Mouse (Mus musculus) limb, embryonic 13.5 days (tissue): ENCODE results near the gene Nxph4. TPM values are rescaled to one million over a fixed set of nuclear protein-coding genes. Genes with fewer than 3 reads are reported as not detected.

ENCODE experiments used
- ATAC-seq: fragments of 200-750 bp; cut with Nextera tagmentation; 2 replicates; pipeline ENCODE4 v1.8.0; 2017; ENCODE audit warnings: low read depth, moderate number of reproducible peaks, moderate TSS enrichment; ENCODE audit not compliant: low FRiP score
- H3K27ac ChIP-seq: fragments of 300-500 bp; sonication (generic); 2 replicates; pipeline ENCODE4 v1.5.1; 2015; ENCODE audit warnings: inconsistent platforms, mild to moderate bottlenecking, moderate library complexity
- H3K27me3 ChIP-seq: fragments of 300-500 bp; sonication (generic); 2 replicates; pipeline ENCODE4 v1.6.1; 2015; ENCODE audit warnings: mild to moderate bottlenecking, inconsistent platforms
- H3K36me3 ChIP-seq: fragments of 300-500 bp; sonication (generic); 2 replicates; pipeline ENCODE4 v1.6.1; 2015; ENCODE audit warnings: inconsistent platforms, mild to moderate bottlenecking, moderate library complexity
- H3K4me1 ChIP-seq: fragments of 300-500 bp; sonication (generic); 2 replicates; pipeline ENCODE4 v1.6.1; 2015; ENCODE audit warnings: inconsistent platforms
- H3K4me2 ChIP-seq: fragments of 300-500 bp; sonication (generic); replicated peaks from 2 replicates; pipeline ENCODE4 v1.6.1; 2015; ENCODE audit warnings: inconsistent platforms, mild to moderate bottlenecking, moderate library complexity
- H3K4me3 ChIP-seq: fragments of 300-500 bp; sonication (generic); 2 replicates; pipeline ENCODE4 v1.5.1; 2015; ENCODE audit warnings: moderate library complexity, mild to moderate bottlenecking, inconsistent platforms
- H3K9ac ChIP-seq: fragments of 300-500 bp; sonication (generic); 2 replicates; pipeline ENCODE4 v1.6.1; 2015; ENCODE audit warnings: mild to moderate bottlenecking, inconsistent platforms
- H3K9me3 ChIP-seq: fragments of 300-500 bp; sonication (generic); 2 replicates; pipeline ENCODE4 v1.6.1; 2016; ENCODE audit warnings: inconsistent platforms
- WGBS: fragments of 180-500 bp; shearing (Covaris S2); methylation state at CpG from one replicate; pipeline ENCODE4 v1.1.7; 2015; 5-methylcytosine and 5-hydroxymethylcytosine counted together
- polyA plus RNA-seq: library from polyadenylated mRNA; unstranded; fragments of >200 nt; fragmentation: Nextera tagmentation; extraction: Ambion mirVana; gene quantifications from 2 replicates; pipeline ENCODE4 v1.2.1, GENCODE M21; 2015

The Nxph4 gene
- polyA plus RNA-seq, result 10.7 and 12.5 TPM in 2 replicates

GRCm38 (mm10) chr10:127534036-127534928 lies at the start of gene Nxph4:
Nxph4 (minus strand) TSS chr10:127534559.
- H3K9ac ChIP-seq, result peak within 1 kb of the TSS; percentile 63
- peaks cover 78% of the 10 kb centered on the region for H3K27me3 ChIP-seq
- H3K36me3 ChIP-seq, result peaks cover 10% of the 10 kb centered on the region
- peak within 1 kb of the TSS; percentile 90 for H3K4me2 ChIP-seq
- H3K4me1 ChIP-seq, result peaks cover 57% of the 10 kb centered on the region
- peak within 1 kb of the TSS; percentile 51 for H3K4me3 ChIP-seq
- no peaks in the 10 kb centered on the region for H3K9me3 ChIP-seq
- WGBS, result under 1% methylated on average over 49 of the region's 78 CpGs
- no peak for ATAC-seq
- H3K27ac ChIP-seq, result no peak within 1 kb of the TSS

GRCm38 (mm10) chr10:127583649-127584048 lies 49.3 kb upstream of the Nxph4 start:
- Histone ChIP-seq H3K9me3 (no peaks in the 10 kb centered on the region), H3K36me3 (peaks cover 95% of the 10 kb centered on the region), H3K27ac (no peak overlapping the region), H3K4me3 (no peak overlapping the region), H3K9ac (no peak overlapping the region), H3K27me3 (no peaks in the 10 kb centered on the region), H3K4me1 (no peaks in the 10 kb centered on the region), H3K4me2 (no peak overlapping the region)
- WGBS, result 91% methylated on average over 8 of the region's 8 CpGs
- ATAC-seq, result no peak

- Histone ChIP-seq H3K27me3 (no peaks in the 10 kb centered on the region), H3K9me3 (no peaks in the 10 kb centered on the region), H3K4me1 (no peaks in the 10 kb centered on the region), H3K4me2 (no peak overlapping the region), H3K36me3 (peaks cover 98% of the 10 kb centered on the region), H3K9ac (no peak overlapping the region), H3K27ac (no peak overlapping the region), H3K4me3 (no peak overlapping the region)
- ATAC-seq, result no peak
- WGBS, result 96% methylated on average over 9 of the region's 9 CpGs
Measured at GRCm38 (mm10) chr10:127581291-127581690, 46.9 kb upstream of the Nxph4 start.

- H3K9ac ChIP-seq, result no peak overlapping the region
- H3K4me2 ChIP-seq, result no peak overlapping the region
- no peaks in the 10 kb centered on the region for H3K4me1 ChIP-seq
- no peaks in the 10 kb centered on the region for H3K27me3 ChIP-seq
- no peaks in the 10 kb centered on the region for H3K9me3 ChIP-seq
- no peak overlapping the region for H3K4me3 ChIP-seq
- H3K36me3 ChIP-seq, result peaks cover 99% of the 10 kb centered on the region
- no peak overlapping the region; the same call in 1 of the 2 replicates for H3K27ac ChIP-seq
- 88% methylated on average over 15 of the region's 15 CpGs for WGBS
- no peak for ATAC-seq
Measured at GRCm38 (mm10) chr10:127577982-127578381, 43.6 kb upstream of the Nxph4 start.

GRCm38 (mm10) chr10:127577156-127577555 lies 42.8 kb upstream of the Nxph4 start:
- no peak overlapping the region for H3K9ac ChIP-seq

GRCm38 (mm10) chr10:127576381-127576961 lies 42.1 kb upstream of the Nxph4 start:
- ATAC-seq, result no peak

More at GRCm38 (mm10) chr10:127577156-127577555, 42.8 kb upstream of the Nxph4 start:
- H3K9me3 ChIP-seq, result no peaks in the 10 kb centered on the region
- no peak for ATAC-seq
- H3K4me1 ChIP-seq, result no peaks in the 10 kb centered on the region
- 83% methylated on average over 9 of the region's 9 CpGs for WGBS
- no peak overlapping the region for H3K4me2 ChIP-seq
- H3K27ac ChIP-seq, result no peak overlapping the region
- H3K4me3 ChIP-seq, result no peak overlapping the region
- peaks cover 99% of the 10 kb centered on the region for H3K36me3 ChIP-seq
- H3K27me3 ChIP-seq, result no peaks in the 10 kb centered on the region

GRCm38 (mm10) chr10:127575741-127576140 lies 41.4 kb upstream of the Nxph4 start:
- WGBS, result 91% methylated on average over 7 of the region's 7 CpGs
- no peak overlapping the region for H3K9ac ChIP-seq
- ATAC-seq, result no peak
- H3K4me1 ChIP-seq, result no peaks in the 10 kb centered on the region
- H3K27ac ChIP-seq, result no peak overlapping the region
- H3K27me3 ChIP-seq, result no peaks in the 10 kb centered on the region
- no peaks in the 10 kb centered on the region for H3K9me3 ChIP-seq
- H3K36me3 ChIP-seq, result peaks cover 99% of the 10 kb centered on the region
- H3K4me2 ChIP-seq, result no peak overlapping the region
- H3K4me3 ChIP-seq, result no peak overlapping the region

More at GRCm38 (mm10) chr10:127576381-127576961, 42.1 kb upstream of the Nxph4 start:
- no peak overlapping the region for H3K4me3 ChIP-seq
- no peak overlapping the region for H3K27ac ChIP-seq
- WGBS, result 65% methylated on average over 18 of the region's 18 CpGs
- H3K4me2 ChIP-seq, result no peak overlapping the region
- H3K9ac ChIP-seq, result no peak overlapping the region
- peaks cover 99% of the 10 kb centered on the region for H3K36me3 ChIP-seq
- H3K4me1 ChIP-seq, result no peaks in the 10 kb centered on the region
- no peaks in the 10 kb centered on the region for H3K9me3 ChIP-seq
- H3K27me3 ChIP-seq, result no peaks in the 10 kb centered on the region

GRCm38 (mm10) chr10:127572281-127572680 lies 37.9 kb upstream of the Nxph4 start:
- no peak for ATAC-seq
- no peaks in the 10 kb centered on the region for H3K27me3 ChIP-seq
- no peak overlapping the region for H3K27ac ChIP-seq
- no peaks in the 10 kb centered on the region for H3K9me3 ChIP-seq
- no peak overlapping the region for H3K4me2 ChIP-seq
- H3K9ac ChIP-seq, result no peak overlapping the region
- no peaks in the 10 kb centered on the region for H3K4me1 ChIP-seq
- peaks cover 93% of the 10 kb centered on the region for H3K36me3 ChIP-seq
- 91% methylated on average over 5 of the region's 5 CpGs for WGBS
- no peak overlapping the region for H3K4me3 ChIP-seq

GRCm38 (mm10) chr10:127570937-127571641 lies 36.7 kb upstream of the Nxph4 start:
- Histone ChIP-seq H3K4me3 (no peak overlapping the region), H3K36me3 (peaks cover 93% of the 10 kb centered on the region), H3K27me3 (no peaks in the 10 kb centered on the region), H3K27ac (no peak overlapping the region), H3K9ac (no peak overlapping the region), H3K4me1 (no peaks in the 10 kb centered on the region), H3K9me3 (no peaks in the 10 kb centered on the region), H3K4me2 (no peak overlapping the region)
- ATAC-seq, result no peak
- 90% methylated on average over 17 of the region's 17 CpGs for WGBS

GRCm38 (mm10) chr10:127570384-127570783 lies 36.0 kb upstream of the Nxph4 start:
- H3K27me3 ChIP-seq, result no peaks in the 10 kb centered on the region
- H3K27ac ChIP-seq, result no peak overlapping the region
- peaks cover 91% of the 10 kb centered on the region for H3K36me3 ChIP-seq
- H3K4me2 ChIP-seq, result no peak overlapping the region
- H3K9me3 ChIP-seq, result no peaks in the 10 kb centered on the region
- H3K4me3 ChIP-seq, result no peak overlapping the region
- H3K9ac ChIP-seq, result no peak overlapping the region
- WGBS, result 63% methylated on average over 6 of the region's 6 CpGs
- no peak for ATAC-seq
- H3K4me1 ChIP-seq, result no peaks in the 10 kb centered on the region

GRCm38 (mm10) chr10:127569450-127569849 lies 35.1 kb upstream of the Nxph4 start:
- Histone ChIP-seq H3K4me1 (no peaks in the 10 kb centered on the region; the same call in 1 of the 2 replicates), H3K4me3 (no peak overlapping the region), H3K27me3 (no peaks in the 10 kb centered on the region), H3K4me2 (no peak overlapping the region), H3K36me3 (peaks cover 88% of the 10 kb centered on the region), H3K9ac (no peak overlapping the region), H3K9me3 (no peaks in the 10 kb centered on the region), H3K27ac (no peak overlapping the region)
- no peak for ATAC-seq
- WGBS, result 34% methylated on average over 3 of the region's 3 CpGs
